Mouse (Mus musculus) myocyte (in vitro differentiated cells): ENCODE measurements around the gene Otop3.

Experiments used
- E2F4 ChIP-seq: IDR thresholded peaks from one replicate; pipeline ENCODE4 v1.6.1; 2011; ENCODE audit warnings: mild to moderate bottlenecking, control low read depth, moderate library complexity; ENCODE audit not compliant: insufficient read depth
- MAX ChIP-seq: IDR thresholded peaks from one replicate; pipeline ENCODE4 v1.6.1; 2011; ENCODE audit warnings: low read depth, mild to moderate bottlenecking, control low read depth
- MYOG ChIP-seq, 3 experiments: IDR thresholded peaks; one replicate each; pipeline ENCODE4 v1.6.1; 2011; ENCODE audit warnings: control low read depth in 2 of 3, low read depth in 2 of 3, mild to moderate bottlenecking in 2 of 3; ENCODE audit not compliant: insufficient read length in 2 of 3, control insufficient read depth in 1 of 3, insufficient read depth in 1 of 3
- POLR2A ChIP-seq: IDR thresholded peaks from one replicate; pipeline ENCODE4 v1.6.1; 2011; ENCODE audit warnings: low read depth, mild to moderate bottlenecking, control low read depth, moderate library complexity; ENCODE audit not compliant: insufficient read length
- POLR2AphosphoS2 ChIP-seq: IDR thresholded peaks from one replicate; pipeline ENCODE4 v1.6.1; 2011; ENCODE audit warnings: low read depth, control low read depth; ENCODE audit not compliant: insufficient read length
- REST ChIP-seq: IDR thresholded peaks from one replicate; pipeline ENCODE4 v1.6.1; 2011; ENCODE audit warnings: mild to moderate bottlenecking, control low read depth, moderate library complexity; ENCODE audit not compliant: insufficient read depth, insufficient read length
- SRF ChIP-seq: IDR thresholded peaks from one replicate; pipeline ENCODE4 v1.6.1; 2011; ENCODE audit warnings: low read depth; ENCODE audit not compliant: control insufficient read depth, insufficient read length
- USF1 ChIP-seq: IDR thresholded peaks from one replicate; pipeline ENCODE4 v1.6.1; 2011; ENCODE audit warnings: low read depth, mild to moderate bottlenecking, control low read depth, moderate library complexity

DNA sequence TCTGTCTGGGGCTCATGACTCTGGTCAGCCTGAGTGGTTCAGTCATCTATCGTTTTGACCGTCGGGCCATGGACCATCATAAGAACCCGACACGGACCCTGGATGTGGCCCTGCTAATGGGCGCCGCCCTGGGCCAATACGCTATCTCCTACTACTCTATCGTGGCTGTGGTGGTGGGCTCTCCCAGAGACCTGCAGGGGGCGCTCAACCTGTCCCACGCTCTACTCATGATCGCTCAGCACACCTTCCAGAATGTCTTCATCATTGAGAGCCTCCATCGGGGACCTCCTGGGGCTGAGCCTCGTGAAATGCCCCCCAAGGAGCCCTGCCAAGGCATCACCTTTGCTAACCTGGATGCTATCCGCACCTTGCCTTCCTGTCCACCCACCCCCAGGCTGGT lies 5.2 kb upstream of the Otop3 start:
- no peak for TF ChIP-seq POLR2A
- no peak for TF ChIP-seq POLR2AphosphoS2
- no peak for TF ChIP-seq SRF
- no peak for TF ChIP-seq REST
- no peak for TF ChIP-seq E2F4
- TF ChIP-seq MYOG (IDR thresholded peaks at IDR 0.05; ENCODE audit: control insufficient read depth in 1 of 3, insufficient read depth in 1 of 3, insufficient read length in 2 of 3, low read depth in 2 of 3), result no peak
- TF ChIP-seq MAX, result no peak
- TF ChIP-seq USF1, result no peak
